Mouse (Mus musculus): ENCODE measurements around the gene Shcbp1l.
"Not testable (repeated sequence)": the region's sequence is repeated elsewhere in the genome, so short reads cannot be mapped to it uniquely, and the experiment has no call there.

Shcbp1l gene

GRCm38 (mm10) chr1:153424770-153425584 is at the start of gene Shcbp1l:
Shcbp1l (plus strand) TSS chr1:153425162.
- DNase-seq: peak; percentile 96

DNA sequence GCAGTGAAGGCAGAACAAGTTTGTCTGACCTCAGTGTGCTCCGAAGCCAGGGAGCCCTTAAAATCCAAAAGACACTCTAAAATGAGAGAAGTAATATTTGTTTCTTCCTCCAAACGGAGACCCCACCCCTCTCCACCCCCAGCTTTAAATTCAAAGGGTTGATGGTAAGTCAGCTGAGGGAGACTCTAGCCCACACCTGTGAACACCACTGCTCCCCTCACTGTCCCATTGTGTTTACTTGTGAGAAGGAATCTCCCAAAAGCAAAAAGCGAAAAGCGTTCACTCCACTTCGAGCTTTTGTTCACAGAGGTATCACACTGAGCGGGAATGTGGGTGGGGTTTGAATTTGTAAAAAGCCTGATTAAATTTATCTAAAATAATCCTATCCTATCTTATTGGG is 48.5 kb upstream of the Shcbp1l start:
- peak; percentile 79 for DNase-seq

DNA sequence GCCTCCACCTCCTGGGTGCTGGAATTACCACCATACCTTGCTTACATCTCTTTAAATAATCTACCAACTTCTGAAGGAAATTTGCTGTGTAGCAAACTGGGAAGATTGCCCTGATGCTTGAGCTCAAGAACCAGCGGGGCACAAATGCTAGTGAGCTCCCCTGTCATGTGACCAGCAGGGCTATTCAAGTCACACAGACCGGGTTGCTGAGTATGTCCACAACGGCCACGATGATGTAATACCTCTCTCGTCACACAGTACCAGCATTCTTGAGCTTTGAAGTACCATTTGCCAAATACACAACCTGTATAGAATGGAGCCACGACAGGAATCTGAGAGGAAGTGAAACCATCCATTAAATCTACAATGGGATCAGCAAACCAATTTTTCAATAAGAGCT is 46.4 kb upstream of the Shcbp1l start:
- peak; percentile 81 for DNase-seq

- peak; percentile 74 for DNase-seq
Measured at GRCm38 (mm10) chr1:153379832-153380231, 45.1 kb upstream of the Shcbp1l start.

- peak; percentile 61 for DNase-seq
Measured at GRCm38 (mm10) chr1:153380746-153381282, 44.1 kb upstream of the Shcbp1l start.

DNA sequence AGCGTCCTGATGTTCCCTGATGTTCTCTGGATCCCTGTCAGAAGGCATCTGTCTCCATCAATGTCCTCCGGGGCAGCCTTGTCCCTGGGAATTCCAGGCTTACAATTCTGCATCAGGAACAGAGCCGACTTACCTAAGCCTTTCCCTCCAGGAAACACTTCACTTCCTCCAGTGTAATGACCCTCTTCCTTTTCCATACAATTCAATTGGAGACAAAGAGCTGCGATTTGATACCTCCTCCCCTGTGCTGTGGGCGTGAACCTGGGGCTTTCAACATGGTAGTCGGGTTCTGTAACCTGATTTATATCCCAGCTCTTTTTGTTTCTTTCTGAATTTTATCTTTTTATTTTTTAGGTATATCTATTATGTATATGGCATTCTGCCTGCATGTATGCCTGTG is 39.9 kb upstream of the Shcbp1l start:
- DNase-seq: peak; percentile 94

DNA sequence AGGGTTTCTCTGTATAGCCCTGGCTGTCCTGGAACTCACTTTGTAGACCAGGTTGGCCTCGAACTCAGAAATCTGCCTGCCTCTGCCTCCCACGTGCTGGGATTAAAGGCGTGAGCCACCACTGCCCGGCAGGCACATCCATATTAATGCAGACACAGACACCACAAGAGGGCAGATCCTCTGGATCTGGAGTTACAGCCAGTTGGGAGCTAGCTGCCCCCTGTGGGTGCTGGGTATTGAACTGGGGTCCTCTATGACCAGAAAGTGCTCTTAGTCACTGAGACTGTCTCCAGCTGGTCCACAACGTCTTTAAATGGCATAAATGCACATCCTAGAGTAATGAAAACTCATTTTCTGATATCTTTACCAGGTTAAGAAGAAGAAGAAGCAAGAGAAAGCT is 39.3 kb upstream of the Shcbp1l start:
- DNase-seq: peak; percentile 87

DNA sequence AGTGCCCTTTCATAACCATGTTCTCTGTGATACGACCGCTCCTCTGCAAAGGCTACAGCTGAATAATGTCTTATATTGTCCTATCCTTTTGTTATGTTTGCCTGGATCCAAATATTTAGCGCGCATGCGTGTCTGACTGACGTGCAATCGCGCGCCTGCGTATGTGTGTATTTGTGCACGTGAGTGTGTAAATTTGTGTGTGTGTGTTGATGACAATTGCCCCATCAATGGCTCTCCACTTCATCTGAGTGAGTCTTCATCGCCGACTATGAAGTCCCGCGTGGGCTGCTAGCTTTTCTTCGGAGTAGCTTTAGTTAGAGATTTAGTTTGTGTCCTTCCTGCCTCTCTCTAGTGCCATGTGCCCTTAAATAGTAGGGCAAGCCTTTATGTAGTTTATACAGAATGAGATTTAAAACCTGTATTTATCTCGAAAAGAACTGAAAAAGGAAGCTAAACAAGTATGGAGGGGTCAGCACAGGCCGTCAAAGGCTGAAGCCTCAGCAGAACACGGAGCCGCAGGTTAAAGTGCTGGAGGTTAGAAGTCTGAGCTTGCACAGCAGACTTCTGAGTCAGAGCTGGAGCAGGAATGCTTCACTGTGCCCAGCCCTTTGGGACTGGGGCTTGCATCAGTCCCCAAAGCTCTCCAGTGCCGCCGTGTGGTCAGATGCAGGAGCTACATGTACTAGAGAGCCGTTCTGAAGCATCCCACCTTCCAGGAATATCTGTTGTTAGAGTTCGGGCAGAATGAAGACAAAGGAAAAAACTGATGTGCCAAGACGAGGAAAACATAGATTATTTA is 38.5 kb upstream of the Shcbp1l start:
- peak; percentile 97 for DNase-seq

DNA sequence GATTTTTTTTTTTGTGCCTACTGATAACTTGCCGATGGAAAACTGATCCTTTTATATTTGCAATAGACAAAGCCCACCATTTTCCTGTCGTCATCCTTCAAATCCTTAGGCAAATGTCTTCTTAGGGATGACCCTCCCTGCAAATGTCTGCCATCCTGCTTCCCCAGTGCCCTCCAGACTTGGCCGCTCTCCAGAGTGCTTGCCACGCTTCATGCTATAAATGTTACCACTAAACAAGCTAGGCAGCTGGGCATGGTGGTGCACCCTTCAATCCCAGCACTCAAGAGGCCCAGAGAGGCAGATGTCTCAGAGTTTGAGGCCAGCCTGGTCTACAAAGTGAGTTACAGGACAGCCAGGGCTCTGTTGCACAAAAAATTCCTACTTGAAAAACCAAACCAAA is 29.3 kb upstream of the Shcbp1l start:
- DNase-seq: peak; percentile 89

GRCm38 (mm10) chr1:153401765-153402164 is 23.2 kb upstream of the Shcbp1l start:
- peak; percentile 93 for DNase-seq

- peak; percentile 58 for DNase-seq
Measured at GRCm38 (mm10) chr1:153407641-153408040, 17.3 kb upstream of the Shcbp1l start.

- peak; percentile 85 for DNase-seq
Measured at GRCm38 (mm10) chr1:153408296-153408695, 16.7 kb upstream of the Shcbp1l start.

DNA sequence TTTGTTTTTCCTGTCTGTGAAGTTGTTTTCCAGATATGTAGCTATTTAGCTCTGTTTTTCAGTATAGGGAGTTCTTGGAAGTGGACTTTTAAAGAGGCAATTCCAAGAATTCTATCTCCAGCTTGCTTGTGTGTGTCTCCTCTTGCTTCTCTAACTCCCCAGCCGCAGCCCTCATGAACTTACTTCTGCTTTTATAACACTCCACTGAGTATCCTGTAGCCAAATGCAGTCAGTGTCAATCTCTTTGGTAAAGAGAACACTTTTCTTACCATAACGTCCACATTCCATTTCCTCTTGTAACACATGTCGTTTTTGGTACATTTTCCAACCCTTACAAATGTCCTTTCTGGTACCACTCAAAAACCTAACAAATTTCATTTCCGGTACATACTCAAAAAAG is 14.0 kb upstream of the Shcbp1l start:
- DNase-seq: not testable (repeated sequence)

DNA sequence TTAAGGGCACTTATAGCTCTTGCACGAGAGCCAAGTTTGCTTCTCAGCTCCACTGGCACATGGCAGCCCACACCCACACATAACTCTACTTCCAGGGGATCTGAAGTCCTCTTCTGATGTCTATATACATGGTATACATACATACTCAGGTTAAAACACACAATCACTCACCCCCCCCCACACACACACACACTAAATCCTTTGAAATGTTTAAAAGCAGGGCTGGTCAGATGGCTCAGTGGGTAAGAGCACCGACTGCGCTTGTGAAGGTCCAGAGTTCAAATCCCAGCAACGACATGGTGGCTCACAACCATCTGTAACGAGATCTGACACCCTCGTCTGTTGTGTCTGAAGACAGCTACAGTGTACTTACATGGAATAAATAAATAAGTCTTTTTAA is 13.2 kb upstream of the Shcbp1l start:
- no peak for DNase-seq

DNA sequence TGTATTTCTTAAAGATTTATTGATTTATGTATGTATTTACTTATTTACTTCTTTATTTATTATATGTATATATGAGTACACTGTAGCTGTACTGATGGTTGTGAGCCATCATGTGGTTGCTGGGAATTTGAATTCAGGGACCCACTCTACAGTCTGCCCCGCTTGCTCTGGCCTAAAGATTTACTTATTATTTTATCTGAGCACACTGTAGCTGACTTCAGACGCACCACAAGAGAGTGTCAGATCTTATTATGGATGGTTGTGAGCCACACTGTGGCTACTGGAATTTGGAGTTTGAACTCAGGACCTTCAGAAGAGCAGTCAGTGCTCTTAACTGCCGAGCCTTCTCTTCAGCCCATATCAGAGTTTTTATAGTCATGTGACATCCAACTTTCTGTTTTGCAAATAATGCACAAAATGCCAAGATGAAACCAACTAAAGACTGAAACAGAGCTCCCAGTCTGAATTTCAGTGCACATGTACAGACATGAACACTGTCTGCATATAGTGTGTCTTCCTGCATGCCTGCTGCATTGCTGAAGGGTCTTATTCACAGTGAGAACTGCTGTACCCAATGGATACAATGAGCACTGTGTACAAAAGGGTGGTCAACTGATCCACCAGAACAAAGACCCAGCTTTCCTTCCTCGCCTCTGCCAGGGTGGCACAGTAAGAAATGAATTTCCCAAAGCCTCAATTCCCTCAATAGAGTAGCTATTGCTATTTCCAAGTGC is 12.1 kb upstream of the Shcbp1l start:
- DNase-seq: not testable (repeated sequence)

DNA sequence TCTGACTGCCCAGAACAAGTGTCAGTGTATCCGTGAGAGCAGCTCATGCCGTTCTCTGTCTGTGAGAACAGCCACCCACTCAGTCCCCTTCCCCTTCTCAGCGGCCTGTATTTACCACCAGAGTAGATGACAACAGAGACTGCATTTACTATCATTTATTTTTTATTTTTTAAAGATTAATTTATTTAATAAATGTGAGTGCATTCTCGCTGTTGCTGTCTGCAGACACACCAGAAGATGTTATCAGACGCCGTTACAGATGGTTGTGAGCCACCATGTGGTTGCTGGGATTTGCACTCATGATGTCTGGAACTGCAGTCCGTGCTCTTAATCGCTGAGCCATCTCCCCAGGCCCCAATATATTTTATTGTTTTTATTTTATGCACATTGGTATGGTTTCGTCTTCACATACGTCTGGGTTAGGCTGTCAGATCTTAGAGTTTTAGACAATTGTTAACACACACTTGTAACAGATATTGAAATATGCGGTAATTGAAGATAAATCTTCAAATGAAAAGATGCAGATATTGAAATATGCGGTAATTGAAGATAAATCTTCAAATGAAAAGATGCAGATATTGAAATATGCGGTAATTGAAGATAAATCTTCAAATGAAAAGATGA is 11.5 kb upstream of the Shcbp1l start:
- peak; percentile 94 for DNase-seq

DNA sequence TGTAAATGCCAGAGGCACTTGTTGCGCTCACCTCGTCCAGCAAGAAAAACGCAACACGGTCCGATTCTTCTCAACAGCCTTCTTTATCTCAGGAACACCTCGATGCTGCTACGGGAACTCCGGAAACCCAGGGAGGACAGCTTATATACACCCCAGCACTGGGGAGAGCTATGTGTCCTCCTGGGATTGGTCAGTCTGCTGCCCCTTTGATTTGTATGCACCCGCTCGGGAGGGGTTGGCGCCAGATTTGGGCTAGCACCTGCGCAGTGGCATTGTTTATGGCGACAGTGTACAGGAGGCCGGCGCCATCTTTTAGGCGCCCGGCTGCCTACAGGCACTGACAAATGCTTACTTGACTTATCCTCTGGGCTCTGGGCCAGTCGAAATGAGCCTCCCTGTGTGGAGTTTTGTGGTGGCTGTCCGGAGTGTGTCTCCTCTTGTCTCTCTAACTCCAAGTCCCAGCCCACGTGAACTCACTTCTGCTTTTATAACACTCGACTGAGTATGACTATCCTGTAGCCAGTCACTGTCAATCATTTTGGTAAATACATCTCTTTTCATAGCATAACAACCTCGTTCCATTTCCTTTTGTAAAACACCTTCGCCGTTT is 10.7 kb upstream of the Shcbp1l start:
- DNase-seq: peak; percentile 99

DNA sequence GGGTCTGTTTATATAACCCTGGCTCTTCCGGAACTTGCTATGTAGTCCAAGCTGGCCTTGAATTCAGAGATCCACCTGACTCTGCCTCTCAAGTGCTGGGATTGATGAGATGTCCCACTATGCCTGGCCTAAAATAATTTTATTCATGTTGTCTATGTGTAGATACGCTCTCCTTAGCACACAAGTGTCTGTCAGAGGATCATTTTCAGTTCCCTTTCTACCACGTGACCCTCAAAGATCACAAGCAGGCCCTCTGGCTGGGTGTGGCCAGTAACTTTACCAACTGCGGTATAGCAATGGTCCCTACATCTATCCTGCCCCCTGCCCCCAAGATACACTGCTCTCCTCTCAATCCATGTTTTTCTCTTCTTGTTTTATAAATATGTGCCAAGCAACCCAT is 10.0 kb upstream of the Shcbp1l start:
- peak; percentile 99 for DNase-seq

DNA sequence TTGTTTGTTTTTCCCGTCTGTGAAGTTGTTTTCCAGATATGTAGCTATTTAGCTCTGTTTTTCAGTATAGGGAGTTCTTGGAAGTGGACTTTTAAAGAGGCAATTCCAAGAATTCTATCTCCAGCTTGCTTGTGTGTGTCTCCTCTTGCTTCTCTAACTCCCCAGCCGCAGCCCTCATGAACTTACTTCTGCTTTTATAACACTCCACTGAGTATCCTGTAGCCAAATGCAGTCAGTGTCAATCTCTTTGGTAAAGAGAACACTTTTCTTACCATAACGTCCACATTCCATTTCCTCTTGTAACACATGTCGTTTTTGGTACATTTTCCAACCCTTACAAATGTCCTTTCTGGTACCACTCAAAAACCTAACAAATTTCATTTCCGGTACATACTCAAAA is 9.2 kb upstream of the Shcbp1l start:
- not testable (repeated sequence) for DNase-seq

DNA sequence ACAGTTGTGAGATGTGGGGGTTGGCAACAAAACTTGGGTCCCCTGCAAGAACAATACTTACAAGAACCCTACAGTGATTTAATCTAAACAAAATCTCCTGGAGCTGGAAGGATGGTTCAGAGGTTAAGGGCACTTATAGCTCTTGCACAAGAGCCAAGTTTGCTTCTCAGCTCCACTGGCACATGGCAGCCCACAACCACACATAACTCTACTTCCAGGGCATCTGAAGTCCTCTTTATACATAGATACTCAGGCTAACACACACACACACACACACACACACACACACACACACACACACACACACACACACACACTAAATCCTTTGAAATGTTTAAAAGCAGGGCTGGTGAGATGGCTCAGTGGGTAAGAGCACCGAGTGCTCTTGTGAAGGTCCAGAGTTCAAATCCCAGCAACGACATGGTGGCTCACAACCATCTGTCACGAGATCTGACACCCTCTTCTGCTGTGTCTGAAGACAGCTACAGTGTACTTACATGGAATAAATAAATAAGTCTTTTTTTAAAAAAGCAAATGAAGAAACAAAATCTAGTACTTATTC is 8.6 kb upstream of the Shcbp1l start:
- peak; percentile 82 for DNase-seq

GRCm38 (mm10) chr1:153417805-153418204 is 7.2 kb upstream of the Shcbp1l start:
- not testable (repeated sequence) for DNase-seq

GRCm38 (mm10) chr1:153424271-153424670 is 691 bp upstream of the Shcbp1l start:
- no peak for DNase-seq

Data from heart, adult 11 months (tissue).